Mouse (Mus musculus): Measurements from ENCODE around the gene Il4i1. TPM values are rescaled to one million over a fixed set of nuclear protein-coding genes. Genes with fewer than 3 reads are reported as not detected.
A peak's percentile ranks its signal among the peaks of the same experiment; 100 is the strongest.

Il4i1 gene
- polyA plus RNA-seq, 1 experiment: 2.7 TPM

- peak; percentile 98 for DNase-seq (ENCODE audit: low read depth)
These were observed 32.6 kb downstream of the Il4i1 start, which contains the start of the genes Akt1s1 and Tbc1d17 for GRCm38 (mm10) chr7:44848561-44849415. Akt1s1 (plus strand) TSS chr7:44848991. Tbc1d17 (minus strand) TSS chr7:44849079.

- peak; percentile 69 for DNase-seq (ENCODE audit: low read depth)
These were observed 33.4 kb downstream of the Il4i1 start for GRCm38 (mm10) chr7:44849416-44850111.

GRCm38 (mm10) chr7:44850146-44850545 lies 34.0 kb downstream of the Il4i1 start:
- DNase-seq (ENCODE audit: low read depth): no peak

GRCm38 (mm10) chr7:44850789-44851624 lies 34.8 kb downstream of the Il4i1 start:
- DNase-seq (ENCODE audit: low read depth): no peak

- DNase-seq (ENCODE audit: low read depth): no peak
These were observed 35.5 kb downstream of the Il4i1 start for GRCm38 (mm10) chr7:44851625-44852234.

GRCm38 (mm10) chr7:44852259-44853027 lies 36.3 kb downstream of the Il4i1 start:
- DNase-seq (ENCODE audit: low read depth): no peak

GRCm38 (mm10) chr7:44853065-44853464 lies 36.9 kb downstream of the Il4i1 start:
- no peak for DNase-seq (ENCODE audit: low read depth)

GRCm38 (mm10) chr7:44853596-44854355 lies 37.6 kb downstream of the Il4i1 start:
- DNase-seq (ENCODE audit: low read depth): no peak

- DNase-seq (ENCODE audit: low read depth): no peak
These were observed 38.3 kb downstream of the Il4i1 start for GRCm38 (mm10) chr7:44854356-44855031.

GRCm38 (mm10) chr7:44855036-44855435 lies 38.8 kb downstream of the Il4i1 start:
- no peak for DNase-seq (ENCODE audit: low read depth)

GRCm38 (mm10) chr7:44856265-44856916 lies 40.2 kb downstream of the Il4i1 start:
- DNase-seq (ENCODE audit: low read depth): no peak

- DNase-seq (ENCODE audit: low read depth): peak; percentile 63
These were observed 40.9 kb downstream of the Il4i1 start, which contains the start of gene Pnkp for GRCm38 (mm10) chr7:44857042-44857552. Pnkp (plus strand) TSS chr7:44857139.

GRCm38 (mm10) chr7:44857905-44858304 lies 41.7 kb downstream of the Il4i1 start:
- no peak for DNase-seq (ENCODE audit: low read depth)

- no peak for DNase-seq (ENCODE audit: low read depth)
These were observed 43.7 kb downstream of the Il4i1 start for GRCm38 (mm10) chr7:44859896-44860295.

GRCm38 (mm10) chr7:44860576-44861428 lies 44.6 kb downstream of the Il4i1 start:
- DNase-seq (ENCODE audit: low read depth): no peak

GRCm38 (mm10) chr7:44861429-44861816 lies 45.2 kb downstream of the Il4i1 start:
- no peak for DNase-seq (ENCODE audit: low read depth)

GRCm38 (mm10) chr7:44862434-44862833 lies 46.2 kb downstream of the Il4i1 start:
- no peak for DNase-seq (ENCODE audit: low read depth)

GRCm38 (mm10) chr7:44863210-44863609 lies 47.0 kb downstream of the Il4i1 start:
- DNase-seq (ENCODE audit: low read depth): no peak

Data from gonadal fat pad, adult 2 months (tissue).